Mouse (Mus musculus): ENCODE data around the gene Gm17662.

The Gm17662 gene

GRCm38 (mm10) chr4:104857029-104857428 lies at the start of gene Gm17662:
TSS of gene Gm17662 (plus strand) at chr4:104857329.
- no peak for DNase-seq

DNA sequence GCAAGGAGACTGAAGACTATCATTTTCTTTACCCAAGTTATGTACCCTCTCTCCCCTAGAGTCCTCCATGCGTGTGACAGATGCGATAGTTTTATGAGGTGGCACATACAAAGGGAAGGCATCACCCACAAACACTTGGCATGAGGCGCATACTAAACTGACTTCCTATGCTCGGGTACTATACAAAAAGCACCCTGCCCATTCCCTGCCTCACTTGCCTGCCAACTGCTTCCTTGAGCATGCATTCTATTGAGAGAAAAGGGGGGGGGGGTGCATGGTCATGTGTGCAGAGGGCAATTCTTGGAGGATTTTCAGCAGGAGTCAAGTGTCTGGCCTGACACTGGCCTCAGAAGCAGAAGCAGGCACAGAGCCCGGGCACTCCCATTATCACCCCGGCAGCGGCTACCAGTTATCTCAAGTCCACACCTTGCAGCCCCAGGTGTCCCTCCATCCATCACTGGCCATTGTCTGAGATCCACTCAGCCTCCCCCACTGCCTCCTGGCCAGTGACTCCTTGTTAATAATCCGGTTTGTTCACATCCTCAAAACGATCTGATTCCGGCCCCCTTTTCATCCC lies 46.3 kb upstream of the Gm17662 start:
- no peak for DNase-seq

DNA sequence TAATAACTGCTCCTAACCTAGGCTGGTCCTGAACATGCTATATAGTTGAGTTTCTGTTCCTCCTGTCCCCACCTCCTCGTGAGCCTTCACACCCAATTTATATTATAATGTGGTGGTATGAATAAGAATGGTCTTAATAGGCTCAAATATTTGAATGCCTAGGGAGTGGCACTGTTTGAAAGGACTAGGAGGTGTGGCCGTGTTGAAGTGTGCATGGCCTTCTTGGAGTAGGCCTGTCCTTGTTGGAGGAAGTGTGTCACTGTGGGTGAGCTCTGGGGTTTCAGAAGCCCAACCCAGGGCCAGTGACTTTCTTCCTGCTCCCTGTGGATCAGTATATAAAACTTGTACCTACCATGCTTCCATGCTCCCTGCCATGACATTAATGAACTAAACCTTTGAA lies 43.5 kb upstream of the Gm17662 start:
- DNase-seq: no peak

GRCm38 (mm10) chr4:104816519-104817232 lies 40.5 kb upstream of the Gm17662 start:
- no peak for DNase-seq

GRCm38 (mm10) chr4:104817509-104817908 lies 39.6 kb upstream of the Gm17662 start:
- DNase-seq: no peak

- DNase-seq: no peak
These were observed 38.1 kb upstream of the Gm17662 start for GRCm38 (mm10) chr4:104818986-104819385.

- DNase-seq: no peak
These were observed 37.2 kb upstream of the Gm17662 start for GRCm38 (mm10) chr4:104819891-104820290.

GRCm38 (mm10) chr4:104823597-104824101 lies 33.5 kb upstream of the Gm17662 start:
- DNase-seq: no peak

DNA sequence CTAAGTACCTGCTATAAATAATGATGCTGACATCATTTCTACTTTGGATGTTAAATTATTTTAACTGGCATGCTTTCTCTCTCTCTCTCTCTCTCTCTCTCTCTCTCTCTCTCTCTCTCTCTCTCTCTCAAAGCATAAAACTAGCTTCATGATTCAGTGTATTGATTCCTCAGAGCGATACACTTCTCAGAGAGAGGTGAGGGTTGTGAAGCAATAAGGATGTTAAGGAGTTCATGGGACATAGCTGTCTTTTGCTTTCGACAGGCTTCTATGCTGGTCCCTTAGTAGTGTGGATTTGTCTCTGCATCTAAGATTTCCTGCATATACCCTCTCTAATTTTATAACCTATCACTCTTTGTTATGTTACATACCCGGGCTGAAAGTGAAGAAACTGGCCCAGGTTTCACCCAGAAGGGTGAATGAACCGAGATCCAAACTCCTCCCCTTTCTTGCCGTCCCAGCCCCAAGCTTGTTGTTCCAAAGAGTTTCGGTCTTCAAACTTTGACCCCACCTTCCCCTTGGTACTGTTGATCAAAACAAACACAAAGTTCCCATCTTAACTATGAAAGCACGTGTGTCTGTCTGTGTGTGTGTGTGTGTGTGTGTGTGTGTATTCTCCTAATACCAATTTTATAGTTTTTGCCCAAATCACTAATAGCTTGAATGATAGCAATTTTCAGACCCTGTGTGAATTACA lies 32.6 kb upstream of the Gm17662 start:
- no peak for DNase-seq

DNA sequence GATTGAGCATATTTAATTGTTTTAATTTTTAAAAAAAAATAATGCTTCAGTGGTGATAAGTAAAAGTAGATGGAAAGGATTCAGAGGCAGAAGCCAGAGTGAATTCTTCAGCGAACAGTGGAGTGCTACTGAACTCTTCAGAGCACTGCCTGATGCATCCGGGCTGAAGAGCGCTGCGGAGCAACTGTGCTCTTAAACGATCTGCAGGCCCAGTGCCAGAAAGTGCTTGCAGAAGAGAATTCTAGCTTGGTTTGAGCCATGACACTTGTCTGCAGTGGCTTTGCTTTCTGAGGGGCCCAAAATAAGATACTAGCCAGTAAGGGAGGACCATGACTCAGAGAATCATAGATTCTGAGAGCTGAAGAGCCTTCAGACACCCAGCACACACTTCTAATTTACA lies 28.2 kb upstream of the Gm17662 start:
- DNase-seq: no peak

DNA sequence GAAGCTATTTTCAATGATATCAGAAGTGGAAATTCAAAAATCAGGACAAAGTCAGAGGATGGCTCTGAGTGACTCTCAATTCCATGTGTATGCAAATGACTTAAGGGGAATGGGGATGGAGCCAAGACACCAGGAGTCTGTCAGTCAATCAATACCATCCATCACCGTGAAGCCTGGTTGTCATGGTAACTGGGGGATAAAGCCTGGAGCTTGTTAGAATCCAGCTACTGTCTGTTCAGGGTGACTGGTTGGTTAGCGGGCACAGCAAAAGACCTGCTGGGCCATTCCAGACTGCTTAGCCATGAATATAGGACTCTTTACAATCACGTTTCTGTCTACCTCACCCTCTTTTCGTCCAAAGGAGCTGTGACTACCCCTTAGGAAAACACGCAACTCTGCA lies 22.0 kb upstream of the Gm17662 start:
- DNase-seq: no peak

- DNase-seq: no peak
These were observed 18.8 kb upstream of the Gm17662 start for GRCm38 (mm10) chr4:104838342-104838741.

- no peak for DNase-seq
These were observed 14.9 kb upstream of the Gm17662 start for GRCm38 (mm10) chr4:104842204-104842603.

DNA sequence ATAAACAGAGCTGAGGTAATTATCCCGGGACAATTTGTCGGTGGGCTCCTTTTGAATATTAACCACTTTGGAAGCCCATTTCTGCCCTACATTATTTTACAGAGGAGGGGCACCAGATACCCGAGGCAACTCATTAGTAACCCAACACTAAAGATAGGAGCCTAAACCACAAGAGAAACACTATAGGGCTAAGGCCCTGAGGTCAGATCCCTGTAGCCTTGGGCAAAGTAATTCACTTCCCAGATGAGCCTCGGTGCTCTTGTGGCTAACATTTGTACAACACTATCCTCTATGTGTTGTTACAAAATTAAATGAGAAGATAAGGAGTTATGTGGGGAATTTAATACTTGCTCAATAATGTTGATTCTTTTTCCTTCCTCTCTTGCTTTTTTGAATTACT lies 13.6 kb upstream of the Gm17662 start:
- no peak for DNase-seq

DNA sequence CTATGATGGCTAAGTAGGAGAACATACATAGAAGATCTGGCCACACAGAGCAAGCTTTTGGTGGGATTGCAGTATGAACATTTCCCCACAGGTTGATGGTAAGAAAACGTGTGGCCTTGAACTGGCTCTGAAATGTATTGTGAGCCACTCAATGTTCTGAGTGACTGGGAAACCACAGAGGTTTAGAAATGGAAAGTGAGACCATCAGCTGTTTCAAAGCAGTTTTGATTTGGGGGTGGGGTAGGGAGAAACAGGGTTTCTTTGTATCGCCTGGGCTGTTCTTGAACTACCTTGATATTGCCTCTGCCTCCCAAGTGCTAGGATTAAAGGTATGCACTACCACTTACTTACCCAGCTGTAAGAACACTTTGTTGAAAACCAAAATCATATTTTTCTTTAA lies 1.9 kb upstream of the Gm17662 start:
- DNase-seq: no peak

DNA sequence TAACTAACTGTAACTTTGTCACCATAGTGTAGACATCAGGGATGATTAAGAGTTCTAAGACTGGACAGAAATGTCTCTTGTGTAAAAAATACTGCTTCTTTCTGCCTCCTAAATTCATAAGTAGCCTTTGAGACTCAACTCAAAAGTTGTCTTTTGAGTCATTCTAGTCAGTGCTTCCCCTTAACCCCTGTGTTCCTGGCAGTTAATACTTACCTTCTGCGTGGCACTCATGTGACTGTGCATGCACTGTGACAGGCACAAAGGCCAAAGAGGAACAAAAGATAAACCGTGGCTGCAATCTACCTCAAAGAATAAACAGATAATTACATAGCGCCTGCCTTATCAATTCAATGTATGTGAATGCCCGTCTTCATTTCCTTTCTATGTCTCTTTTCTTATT lies 694 bp downstream of the Gm17662 start:
- DNase-seq: no peak

GRCm38 (mm10) chr4:104861241-104861640 lies 4.1 kb downstream of the Gm17662 start:
- DNase-seq: no peak

DNA sequence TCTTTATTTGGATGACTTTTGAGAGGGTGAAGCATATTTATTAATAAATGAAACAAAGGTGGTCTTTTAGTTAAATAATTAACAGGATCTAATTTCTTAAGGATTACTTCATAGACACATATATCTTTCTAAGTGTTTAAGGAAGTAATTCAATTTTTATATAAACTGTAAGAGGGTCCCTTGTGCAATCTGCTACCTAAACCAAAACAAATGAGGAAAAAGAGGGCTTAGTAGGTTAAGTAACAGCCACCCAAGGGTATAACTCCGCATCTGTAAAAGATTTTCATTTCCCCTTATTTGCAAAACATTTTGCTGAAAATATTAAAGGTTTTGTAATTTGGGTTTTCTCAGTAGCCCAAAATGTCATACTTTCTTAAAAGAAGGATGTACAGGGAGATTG lies 7.3 kb downstream of the Gm17662 start:
- no peak for DNase-seq

GRCm38 (mm10) chr4:104869581-104869980 lies 12.5 kb downstream of the Gm17662 start:
- DNase-seq: no peak

- DNase-seq: no peak
These were observed 13.1 kb downstream of the Gm17662 start for GRCm38 (mm10) chr4:104870196-104870595.

GRCm38 (mm10) chr4:104875832-104876231 lies 18.7 kb downstream of the Gm17662 start:
- DNase-seq: no peak

- DNase-seq: no peak
These were observed 19.2 kb downstream of the Gm17662 start, which contains the start of gene C8a for GRCm38 (mm10) chr4:104876323-104876722. TSS of gene C8a (minus strand) at chr4:104876398.

- DNase-seq: no peak
These were observed 30.4 kb downstream of the Gm17662 start for GRCm38 (mm10) chr4:104887486-104887885.
